Mouse (Mus musculus) left cerebral cortex, adult 2 months (tissue): Measurements from ENCODE around the gene Synpo2. TPM values are rescaled to one million over a fixed set of nuclear protein-coding genes. Genes with fewer than 3 reads are reported as not detected.
A peak's percentile ranks its signal among the peaks of the same experiment; 100 is the strongest.

Experiments
- DNase-seq, 2 experiments: peaks; one replicate each; pipeline ENCODE4 v3.0.0; 2021 to 2022; ENCODE audit warnings: low spot score in 2 of 2, mixed read lengths in 1 of 2; ENCODE audit errors: extremely low spot score in 1 of 2
- H3K27ac ChIP-seq: fragments of 200-600 bp; 2 replicates; pipeline ENCODE4 v1.8.1; 2022
- H3K4me3 ChIP-seq: fragments of 200-600 bp; 2 replicates; pipeline ENCODE4 v1.8.1; 2022
- CTCF ChIP-seq: fragments of 200-600 bp; IDR thresholded peaks from 2 replicates; pipeline ENCODE4 v1.8.1; 2022; ENCODE audit warnings: antibody characterized with exemption, mild to moderate bottlenecking, moderate library complexity
- intact Hi-C: fragments of 180-260 bp; cut with DNase I; formaldehyde crosslinking; loops from one replicate; pipeline ENCODE4 v1.15.1; 2025
- total RNA-seq, 2 experiments: library from RNA; stranded (reverse); gene quantifications; 2 replicates each; pipeline ENCODE4 v1.2.3; 2021

The Synpo2 gene
- total RNA-seq, 2 experiments from 2014 or later = 2.7 to 3.0 TPM

DNA sequence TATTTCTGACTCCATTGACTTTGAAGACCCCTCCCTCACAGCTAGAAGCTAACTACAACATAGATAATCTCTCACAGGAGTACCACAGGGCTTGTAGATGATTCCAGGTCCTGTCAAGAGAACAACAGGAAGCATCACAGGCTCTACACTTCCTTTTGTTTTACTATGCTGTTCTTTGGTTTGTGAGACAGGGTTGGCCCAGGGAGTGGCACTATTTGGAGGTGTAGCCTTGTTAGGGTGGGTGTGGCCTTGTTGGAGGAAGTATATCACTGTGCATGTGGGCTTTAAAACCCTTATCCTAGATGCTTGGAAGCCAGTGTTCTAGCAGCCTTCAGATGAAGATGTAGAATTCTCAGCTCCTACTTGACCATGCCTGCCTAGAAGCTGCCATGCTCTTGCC, 160.9 kb downstream of the Synpo2 start:
- intact Hi-C loops = no loop called here
- Histone ChIP-seq H3K4me3 (no peak overlapping the region), H3K27ac (no peak overlapping the region)
- no peak for DNase-seq
- TF ChIP-seq CTCF = no peak

DNA sequence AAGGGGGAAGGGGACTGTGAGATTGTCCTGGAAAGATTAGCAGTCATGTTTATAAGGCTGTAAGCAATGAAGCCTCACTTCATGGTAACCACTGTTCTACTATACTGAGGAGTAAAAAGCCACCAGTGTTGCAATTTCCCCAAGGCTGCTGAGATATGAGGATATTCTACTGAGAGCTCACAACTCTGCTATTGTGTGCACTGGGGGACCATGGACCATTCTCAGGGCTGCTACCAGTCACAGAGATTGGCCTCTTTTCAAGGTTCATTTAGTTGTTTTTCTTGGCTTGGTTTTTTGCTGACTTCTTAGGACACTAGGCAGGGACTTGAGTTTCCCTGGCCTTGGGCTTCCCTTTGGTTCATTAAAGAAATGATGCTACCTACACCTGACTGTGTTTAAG, 162.6 kb downstream of the Synpo2 start:
- DNase-seq = no peak
- TF ChIP-seq CTCF = no peak
- intact Hi-C loops = no loop called here
- Histone ChIP-seq H3K4me3 (no peak overlapping the region), H3K27ac (no peak overlapping the region)

DNA sequence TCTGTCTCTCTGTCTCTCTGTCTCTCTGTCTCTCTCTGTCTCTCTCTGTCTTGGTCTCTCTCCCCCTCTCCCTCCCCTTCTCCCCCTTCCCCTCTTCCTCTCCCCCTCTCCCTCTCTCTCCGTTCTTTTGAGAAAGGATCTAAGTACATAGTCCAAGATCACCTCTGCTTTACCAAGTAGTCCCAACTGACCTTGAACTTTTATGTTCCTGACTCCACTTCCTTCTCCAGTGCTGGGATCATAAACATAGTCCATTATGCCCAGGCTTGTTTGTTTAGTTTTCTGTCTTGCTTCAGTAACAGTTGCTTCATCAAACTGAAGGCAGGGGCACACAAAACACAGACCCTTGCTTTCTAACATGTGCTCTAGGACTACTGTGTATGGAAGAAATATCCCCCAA, 163.5 kb downstream of the Synpo2 start:
- H3K27ac ChIP-seq = no peak overlapping the region
- intact Hi-C loops = no loop called here
- DNase-seq = no peak
- no peak overlapping the region for H3K4me3 ChIP-seq
- TF ChIP-seq CTCF = no peak

DNA sequence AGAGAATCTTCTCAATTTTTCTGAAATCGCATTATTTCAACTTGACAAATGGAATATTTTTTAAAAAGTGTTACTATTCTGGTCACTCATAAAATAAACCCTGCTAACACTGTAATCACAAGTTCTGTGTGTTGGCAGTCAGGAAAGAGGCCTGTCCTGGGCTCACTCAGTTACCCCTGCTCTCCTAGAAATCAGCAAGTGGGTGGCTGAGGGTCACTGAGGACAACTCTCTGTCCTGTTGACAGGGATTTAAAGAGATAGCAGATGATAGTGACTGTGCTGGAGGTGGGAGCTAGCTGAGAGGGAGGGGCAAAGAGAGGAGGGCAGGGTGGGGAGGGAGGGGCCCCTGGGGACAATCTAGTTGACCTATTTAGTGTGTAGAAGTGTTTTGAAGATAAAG, 165.0 kb downstream of the Synpo2 start:
- intact Hi-C loops = no loop called here
- Histone ChIP-seq H3K27ac (no peak overlapping the region), H3K4me3 (no peak overlapping the region)
- DNase-seq = no peak
- TF ChIP-seq CTCF = no peak

DNA sequence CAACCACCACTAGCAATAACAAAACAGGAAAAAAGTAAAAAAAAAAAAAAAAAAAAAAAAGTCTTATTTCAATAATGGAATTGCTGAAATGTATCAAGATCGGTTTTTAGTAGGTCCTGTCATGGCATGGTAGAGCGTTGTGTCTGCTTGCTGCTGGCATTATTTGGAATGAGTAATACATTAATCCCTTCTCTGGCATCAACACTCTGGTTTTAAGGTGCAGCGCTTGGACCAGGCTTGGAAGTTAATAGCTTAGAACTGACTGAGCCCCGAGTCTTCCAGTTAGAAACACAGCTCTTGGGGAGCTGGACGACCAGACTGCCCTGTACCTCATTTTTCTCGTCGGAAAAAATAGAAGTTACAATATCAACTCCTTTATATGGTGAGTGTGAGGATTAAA, 169.1 kb downstream of the Synpo2 start:
- Histone ChIP-seq H3K27ac (no peak overlapping the region), H3K4me3 (no peak overlapping the region)
- intact Hi-C loops = no loop called here
- no peak for TF ChIP-seq CTCF
- DNase-seq = no peak

DNA sequence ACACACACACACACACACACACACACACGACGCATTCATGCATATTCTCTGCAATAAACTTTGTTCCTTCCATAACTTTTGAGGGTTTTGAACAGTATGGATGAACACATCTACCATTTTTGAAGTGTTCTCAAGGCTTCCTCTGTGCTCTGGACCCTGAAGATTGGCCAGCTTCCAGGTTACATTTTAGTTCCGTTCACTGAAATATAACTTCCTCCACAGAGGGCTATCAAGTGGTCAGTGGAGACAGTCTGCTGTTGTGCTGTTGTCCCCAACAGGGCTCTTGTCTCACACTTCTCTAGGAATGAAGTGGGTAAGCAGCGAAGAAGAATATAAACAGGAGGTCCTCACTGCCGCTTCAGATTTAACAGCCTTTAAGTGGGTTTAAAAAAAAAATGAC, 170.5 kb downstream of the Synpo2 start:
- intact Hi-C loops = no loop called here
- Histone ChIP-seq H3K27ac (no peak overlapping the region), H3K4me3 (no peak overlapping the region)
- no peak for TF ChIP-seq CTCF
- DNase-seq = no peak

DNA sequence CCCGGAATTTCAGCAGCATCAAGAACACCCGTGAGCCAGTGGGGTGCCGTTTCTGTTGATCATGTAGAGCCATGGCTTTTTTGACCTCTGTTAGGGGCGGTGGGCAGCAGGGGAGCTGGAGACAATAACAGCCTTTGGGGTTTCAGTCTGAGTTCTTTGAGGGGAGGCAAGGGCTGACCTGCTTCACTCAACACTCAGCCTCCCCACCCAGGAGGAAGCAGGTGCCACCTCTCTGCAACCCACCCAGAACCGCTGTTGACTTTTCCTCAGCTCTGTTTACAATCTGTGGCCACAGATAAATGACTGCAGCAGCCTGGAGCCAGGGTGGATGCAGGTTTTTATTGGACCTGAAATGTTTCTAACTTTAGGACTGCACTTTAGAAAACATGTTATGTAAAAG, 171.8 kb downstream of the Synpo2 start:
- intact Hi-C loops = no loop called here
- TF ChIP-seq CTCF = no peak
- Histone ChIP-seq H3K4me3 (no peak overlapping the region), H3K27ac (no peak overlapping the region; the same call in 1 of the 2 replicates)
- no peak for DNase-seq

DNA sequence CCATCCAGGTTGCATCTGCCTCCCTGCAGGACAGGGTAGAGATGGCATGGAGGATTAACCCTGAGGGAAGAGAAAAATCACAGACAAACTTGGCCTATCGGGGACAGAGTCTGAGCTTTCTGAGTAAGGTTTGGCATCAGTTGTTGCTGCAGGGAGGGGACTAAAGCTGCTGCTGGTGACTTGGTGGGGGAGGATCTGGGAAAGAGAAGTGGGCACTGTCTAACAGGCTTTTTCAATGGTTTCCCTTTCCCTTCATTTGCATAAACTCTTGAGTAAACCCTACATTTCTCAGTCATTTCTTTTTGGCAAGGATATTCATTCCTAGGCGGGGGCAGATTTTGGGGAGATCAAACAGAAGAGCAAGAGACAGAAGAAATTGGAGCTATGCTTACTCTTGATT, 174.0 kb downstream of the Synpo2 start:
- no peak for TF ChIP-seq CTCF
- no peak for DNase-seq
- Histone ChIP-seq H3K27ac (no peak overlapping the region), H3K4me3 (no peak overlapping the region)
- intact Hi-C loops = no loop called here

DNA sequence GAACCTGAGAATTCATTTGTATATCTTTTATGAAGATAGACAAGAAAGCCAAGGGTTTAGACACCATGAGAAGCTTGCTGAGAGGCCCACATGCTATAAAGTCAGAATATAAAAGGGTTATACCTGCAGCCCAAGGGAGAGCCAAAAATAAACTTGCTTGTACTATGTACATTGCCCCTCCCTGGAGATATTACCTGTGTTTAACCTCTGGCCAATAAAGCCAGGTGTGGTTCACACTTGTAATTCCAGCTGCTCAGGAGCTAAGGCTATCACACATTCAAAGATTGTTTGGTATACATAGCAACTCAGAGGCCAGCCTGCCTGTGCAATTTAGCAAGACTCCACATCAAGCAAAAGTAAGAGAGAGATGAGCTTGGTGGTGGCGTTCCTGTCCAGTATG, 177.1 kb downstream of the Synpo2 start:
- H3K27ac ChIP-seq = no peak overlapping the region
- TF ChIP-seq CTCF = no peak
- intact Hi-C loops = no loop called here
- H3K4me3 ChIP-seq = no peak overlapping the region
- DNase-seq = no peak

DNA sequence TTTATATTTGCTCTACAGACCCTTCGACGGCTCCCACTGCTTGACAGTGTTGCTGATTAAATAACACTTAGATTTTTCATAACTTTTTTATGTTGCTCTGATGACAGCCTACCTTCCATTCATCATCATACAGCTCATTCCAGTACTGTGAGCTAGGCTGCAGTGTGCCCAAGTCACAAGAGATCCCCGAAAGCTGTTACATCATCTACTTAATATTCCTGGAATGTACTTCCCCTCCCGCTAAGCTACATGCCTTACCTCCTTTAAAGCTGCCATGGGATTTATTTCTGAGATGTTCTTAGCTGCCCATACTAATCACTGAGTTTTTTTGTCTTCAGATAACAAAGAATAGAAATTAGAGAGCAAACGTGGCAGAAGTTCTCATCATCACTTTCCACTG, 181.8 kb downstream of the Synpo2 start:
- H3K27ac ChIP-seq = 0 out of 2 replicates have a peak overlapping the region, but pooled peaks have one; percentile 19
- H3K4me3 ChIP-seq = no peak overlapping the region
- TF ChIP-seq CTCF = no peak
- no peak for DNase-seq
- intact Hi-C loops = no loop called here

DNA sequence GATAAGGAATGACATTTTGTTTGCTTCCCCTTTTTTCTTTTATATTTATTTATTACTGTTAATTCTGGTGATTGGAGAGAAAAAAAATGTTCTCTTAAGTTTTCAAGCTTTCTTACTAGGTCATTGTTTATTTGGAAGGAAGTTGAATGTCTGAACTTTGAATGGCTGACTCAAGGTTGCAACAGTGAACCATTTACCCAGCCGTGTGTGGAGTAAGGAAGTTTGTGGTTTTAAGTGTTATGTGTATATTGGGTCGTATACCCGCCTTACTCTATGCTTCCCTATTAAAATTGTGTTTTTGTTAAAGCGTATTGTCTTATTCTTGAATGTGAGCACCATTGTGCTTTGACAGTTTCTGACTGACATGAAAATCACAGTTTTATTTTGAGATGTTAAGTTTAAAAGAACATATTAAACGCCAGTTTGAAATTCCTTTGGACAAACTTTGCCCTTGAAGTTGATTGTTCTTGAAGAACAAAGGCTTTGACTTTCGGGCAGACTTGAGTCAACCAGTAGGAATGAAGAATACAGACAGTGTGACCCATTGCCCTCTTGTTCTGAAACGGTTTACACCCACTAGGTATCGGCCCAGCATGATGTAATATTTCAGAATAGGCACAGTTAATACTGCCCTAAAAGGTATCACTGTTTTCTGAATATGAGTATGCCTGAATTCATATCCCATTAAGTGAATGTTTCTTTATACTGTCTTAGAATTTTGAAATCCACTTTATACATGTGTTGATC, 182.6 kb downstream of the Synpo2 start:
- no peak for DNase-seq
- Histone ChIP-seq H3K27ac (0 out of 2 replicates have a peak overlapping the region, but pooled peaks have one; percentile 19), H3K4me3 (no peak overlapping the region)
- intact Hi-C loops = no loop called here
- TF ChIP-seq CTCF = no peak

DNA sequence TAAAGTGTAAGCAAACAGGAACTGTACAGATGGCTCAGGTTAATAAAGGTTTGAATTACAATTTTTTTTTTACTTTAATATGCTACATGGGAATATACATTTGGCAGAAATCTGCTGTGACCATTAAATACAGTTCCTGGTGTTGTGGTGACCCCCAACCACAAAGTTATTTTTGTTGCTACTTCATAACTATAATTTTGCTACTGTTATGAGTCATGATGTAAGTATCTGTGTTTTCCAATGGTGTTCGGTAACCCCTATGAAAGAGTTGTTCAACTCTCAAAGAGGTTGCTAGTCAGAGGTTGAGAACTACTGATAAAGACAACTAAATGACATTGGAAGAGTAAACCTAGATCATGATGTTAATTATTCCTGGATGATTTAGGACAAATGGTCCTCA, 193.6 kb downstream of the Synpo2 start:
- TF ChIP-seq CTCF = no peak
- no peak overlapping the region for H3K4me3 ChIP-seq
- no peak for DNase-seq
- no peak overlapping the region for H3K27ac ChIP-seq
- intact Hi-C loops = no loop called here

DNA sequence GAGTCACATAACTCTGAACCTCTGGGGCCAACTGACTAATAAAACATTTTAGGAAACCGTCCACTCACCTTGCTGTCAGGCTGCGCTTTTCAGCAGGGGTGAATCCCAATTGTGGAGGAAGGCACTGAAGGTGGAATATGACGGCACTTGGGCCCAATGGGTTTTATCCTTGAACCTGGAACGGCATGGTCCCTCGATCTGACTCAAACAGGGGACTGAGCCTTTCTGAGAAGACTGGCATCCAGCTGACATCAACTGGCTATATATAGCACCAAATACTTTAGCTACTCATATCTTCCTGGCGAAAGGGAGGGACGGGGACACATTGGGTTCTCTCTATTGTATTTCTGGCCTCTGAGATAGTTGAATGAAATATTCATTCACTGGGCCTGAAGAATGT, 201.2 kb downstream of the Synpo2 start, which contains the start of gene Myoz2:
Myoz2 (minus strand) TSS at position 264 of the 400 bp plus-strand sequence.
- intact Hi-C loops = no loop called here
- Histone ChIP-seq H3K27ac (no peak within 1 kb of the TSS), H3K4me3 (no peak within 1 kb of the TSS)
- no peak for TF ChIP-seq CTCF
- no peak for DNase-seq
